Mouse (Mus musculus) neural tube, embryonic 10.5 days (tissue): ENCODE measurements around the gene Adamts12.

Experiments
- DNase-seq: peaks from one replicate; pipeline ENCODE4 v3.0.0-alpha.2; 2017; ENCODE audit warnings: low spot score; ENCODE audit errors: extremely low spot score

The Adamts12 gene

DNA sequence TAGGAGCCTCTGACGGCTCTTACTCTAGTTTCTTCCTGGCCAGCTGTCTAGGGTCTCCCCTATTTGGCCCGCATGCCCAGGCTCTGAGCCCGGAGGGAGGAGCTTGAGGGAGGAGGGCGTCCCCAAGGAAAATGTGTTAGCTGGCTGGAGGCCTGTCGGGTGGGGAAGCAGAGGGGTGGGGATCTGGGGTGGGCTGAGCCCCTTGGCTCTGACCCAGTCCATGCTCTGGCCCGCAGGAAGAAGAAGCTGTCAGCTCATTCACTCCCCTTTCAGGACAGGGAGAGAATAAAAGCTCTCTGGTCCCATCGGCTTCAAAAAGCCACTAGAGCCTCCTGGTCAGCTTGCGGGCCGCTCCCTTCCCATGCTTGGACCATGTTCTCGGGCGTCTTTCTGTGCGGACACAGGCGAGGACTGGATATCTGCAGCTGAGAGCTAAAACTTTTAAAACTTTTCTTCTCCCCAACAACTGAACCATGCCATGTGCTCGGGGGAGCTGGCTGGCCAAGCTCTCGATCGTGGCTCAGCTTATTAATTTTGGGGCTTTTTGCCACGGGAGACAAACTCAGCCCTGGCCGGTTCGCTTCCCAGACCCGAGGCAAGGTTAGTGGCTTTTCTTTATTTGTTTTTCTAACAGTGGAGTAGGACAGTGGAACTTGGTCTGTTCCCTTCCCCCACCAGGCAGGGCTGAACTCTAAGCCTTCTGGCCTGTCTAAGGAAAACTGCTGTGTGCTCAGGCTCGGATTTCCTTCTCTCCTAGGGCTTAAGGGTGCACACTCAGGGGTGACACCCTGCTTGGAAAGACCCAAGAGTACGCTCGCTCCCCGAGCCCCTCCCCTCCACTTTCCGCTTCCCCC is at the start of gene Adamts12:
Adamts12 (plus strand) TSS at position 233 of the 854 bp plus-strand sequence.
- peak; percentile 61 for DNase-seq

DNA sequence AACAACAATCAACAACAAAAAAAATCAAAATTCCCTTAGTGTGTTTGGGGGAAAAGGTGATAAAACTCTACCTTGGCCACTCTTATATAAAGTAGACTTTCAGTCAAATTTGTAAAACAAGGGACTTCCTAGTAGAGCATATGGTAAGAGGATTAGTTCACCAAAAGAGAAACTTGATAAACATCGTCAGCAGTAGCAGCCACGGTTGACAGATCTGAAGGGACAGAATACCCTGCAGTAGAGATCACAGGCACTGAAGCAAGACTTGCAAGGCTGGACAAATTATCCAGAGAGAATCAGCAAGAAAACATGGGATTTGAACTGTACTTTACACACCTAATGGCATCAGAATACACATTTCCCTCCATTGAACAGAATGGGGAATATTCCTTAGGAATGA is 49.7 kb upstream of the Adamts12 start:
- no peak for DNase-seq

DNA sequence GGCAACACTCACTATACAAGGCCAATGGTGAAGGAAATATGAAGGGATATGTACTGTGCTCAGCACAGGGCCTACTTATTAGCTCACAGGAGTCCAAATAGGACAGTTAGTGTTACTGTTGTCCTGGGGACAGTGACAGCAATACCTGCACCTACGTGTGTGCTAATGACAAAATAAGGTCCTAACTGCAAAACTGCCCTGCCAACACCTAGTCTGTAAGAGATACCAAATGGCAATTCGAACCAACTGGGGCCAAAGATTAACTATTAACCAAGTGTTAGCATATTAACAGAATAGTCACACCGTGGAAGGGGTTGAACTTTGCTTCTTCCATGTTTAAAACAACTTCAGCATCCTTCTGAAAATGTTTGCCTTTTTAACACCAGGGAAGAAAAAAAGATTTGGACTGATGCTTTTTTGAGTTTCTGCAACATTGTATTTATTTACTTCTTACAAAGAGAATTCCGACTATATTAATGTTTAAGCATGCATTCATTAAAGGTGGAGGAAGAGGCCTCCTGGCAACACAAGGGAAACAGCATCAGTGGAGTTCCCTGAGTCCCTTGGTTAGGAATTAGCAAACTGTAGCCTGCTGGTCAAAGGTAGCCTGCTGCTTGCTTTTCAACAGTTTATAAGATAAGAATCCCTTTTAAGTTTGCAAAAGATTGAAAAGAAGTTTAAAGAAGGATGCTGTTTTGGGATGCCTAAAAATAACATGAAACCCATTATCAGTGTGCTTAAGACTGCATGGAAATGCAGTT is 37.6 kb upstream of the Adamts12 start:
- DNase-seq: no peak

DNA sequence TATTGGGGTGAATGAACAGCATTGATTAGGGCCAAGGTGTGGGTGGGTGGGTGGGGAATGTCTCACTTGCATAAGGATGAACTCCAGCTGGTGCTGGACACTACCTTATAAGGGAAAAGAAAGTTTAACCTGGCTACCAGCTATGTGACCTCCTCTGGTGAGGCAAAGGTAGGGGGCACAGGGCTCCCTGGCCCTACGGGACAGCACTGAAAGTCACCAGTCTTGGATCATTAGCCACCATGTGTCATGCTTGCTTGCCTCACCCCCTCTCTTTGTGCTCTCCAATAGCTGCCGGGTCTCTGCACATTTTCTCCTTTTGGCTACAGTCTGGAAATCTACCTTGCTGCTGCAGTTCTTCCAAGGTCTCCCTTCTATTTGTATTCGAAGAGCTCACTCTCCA is 34.4 kb upstream of the Adamts12 start:
- no peak for DNase-seq

DNA sequence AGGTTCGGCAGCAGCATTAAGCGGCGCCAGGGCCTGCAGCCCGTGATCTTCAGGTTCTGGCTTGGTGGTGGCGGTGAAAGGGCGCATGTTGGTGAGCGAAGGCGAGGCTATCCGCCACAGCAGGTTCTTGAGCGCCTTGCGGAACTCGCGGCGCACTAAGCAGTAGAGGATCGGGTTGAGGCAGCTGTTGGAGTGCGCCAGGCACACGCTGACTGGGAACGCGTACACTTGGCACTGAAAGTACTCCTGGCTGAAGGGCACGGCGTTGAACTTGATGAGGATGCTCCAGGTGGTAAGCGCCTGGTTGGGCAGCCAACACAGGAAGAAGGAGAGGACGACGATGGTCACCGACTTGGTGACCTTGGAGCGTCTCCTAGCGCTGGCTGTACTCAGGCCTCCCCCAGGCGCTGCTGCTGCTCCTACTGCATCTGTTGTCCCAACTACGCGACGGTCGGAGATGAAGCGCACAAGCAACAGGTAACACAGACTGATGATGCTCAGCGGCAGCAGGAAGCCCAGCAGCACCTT is 28.6 kb upstream of the Adamts12 start:
- no peak for DNase-seq

DNA sequence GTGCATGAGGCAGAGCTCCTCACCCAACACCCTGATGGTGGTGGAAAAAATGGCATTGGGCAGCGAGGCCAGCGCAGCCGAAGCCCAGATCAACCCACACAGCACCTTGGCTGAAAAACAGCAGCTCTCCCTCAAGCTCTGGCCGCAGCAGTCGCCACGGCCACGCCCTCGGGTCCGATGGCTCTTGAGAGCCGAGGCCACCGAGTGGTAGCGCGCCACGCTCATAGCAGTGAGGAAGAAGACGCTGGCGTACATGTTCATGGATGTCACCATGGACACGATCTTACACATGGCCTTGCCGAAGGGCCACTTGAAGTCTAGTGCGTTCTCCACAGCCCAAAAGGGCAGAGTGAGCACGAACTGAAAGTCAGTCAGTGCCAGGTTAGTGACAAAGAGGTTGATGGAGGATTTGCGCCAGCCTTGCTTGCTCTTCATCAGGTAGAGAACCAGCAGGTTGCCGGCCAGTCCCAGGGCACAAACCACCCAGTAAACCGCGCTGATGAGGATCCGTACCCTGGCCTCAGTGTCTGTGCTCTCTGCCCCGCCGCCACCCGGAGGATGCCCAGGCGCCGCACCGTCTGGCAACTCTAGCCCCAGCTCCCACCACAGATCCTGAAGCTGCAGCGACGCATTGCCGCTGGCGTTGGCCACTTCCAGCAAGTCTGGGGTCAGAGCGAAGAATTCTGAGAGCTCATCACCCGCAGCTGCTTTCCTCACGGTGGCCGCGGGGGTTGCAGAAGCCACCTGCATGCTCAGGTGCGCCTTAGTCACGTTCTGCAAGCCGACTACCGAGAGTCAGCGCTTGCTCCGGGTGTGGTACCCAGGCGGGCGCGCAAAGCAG is 27.8 kb upstream of the Adamts12 start:
- peak; percentile 57 for DNase-seq

DNA sequence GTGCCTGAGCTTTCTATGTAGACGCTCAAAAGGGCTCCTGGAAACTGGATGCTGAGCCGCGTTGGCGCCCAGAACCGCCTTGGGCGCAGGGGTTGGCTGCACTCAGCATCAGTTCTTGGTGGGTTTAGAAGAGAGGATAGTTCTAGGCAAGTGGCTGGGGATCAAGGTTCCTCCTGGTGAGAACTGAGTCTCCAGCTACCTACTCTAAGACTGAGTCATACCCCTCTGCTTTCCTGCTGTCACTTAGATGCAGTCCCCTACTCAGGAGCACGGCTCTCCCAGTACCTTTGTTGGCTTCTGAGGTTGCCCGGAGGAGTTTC is 27.3 kb upstream of the Adamts12 start:
- DNase-seq: peak; percentile 47

DNA sequence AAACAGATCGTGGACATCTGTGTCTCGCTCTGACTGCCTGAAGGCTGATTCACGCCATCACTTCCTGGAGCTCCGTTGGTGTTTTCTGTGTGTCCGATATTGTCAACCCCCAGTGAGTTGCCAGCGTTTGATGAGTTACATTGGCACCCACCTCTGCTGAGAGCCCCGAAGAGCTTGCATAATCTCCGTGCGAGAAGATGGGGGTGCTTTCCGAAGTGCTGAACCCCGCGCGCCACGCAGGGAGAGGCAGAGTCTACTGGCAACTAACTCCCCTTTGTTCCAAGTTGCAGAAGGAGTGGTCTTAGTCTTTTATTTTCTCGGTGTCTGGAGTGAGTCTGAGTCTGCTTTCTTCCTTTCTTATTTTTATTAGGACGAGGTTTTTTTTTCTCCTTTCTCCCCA is 26.9 kb upstream of the Adamts12 start, which contains the start of gene Rxfp3:
Rxfp3 (minus strand) TSS at position 281 of the 400 bp plus-strand sequence.
- peak; percentile 47 for DNase-seq

DNA sequence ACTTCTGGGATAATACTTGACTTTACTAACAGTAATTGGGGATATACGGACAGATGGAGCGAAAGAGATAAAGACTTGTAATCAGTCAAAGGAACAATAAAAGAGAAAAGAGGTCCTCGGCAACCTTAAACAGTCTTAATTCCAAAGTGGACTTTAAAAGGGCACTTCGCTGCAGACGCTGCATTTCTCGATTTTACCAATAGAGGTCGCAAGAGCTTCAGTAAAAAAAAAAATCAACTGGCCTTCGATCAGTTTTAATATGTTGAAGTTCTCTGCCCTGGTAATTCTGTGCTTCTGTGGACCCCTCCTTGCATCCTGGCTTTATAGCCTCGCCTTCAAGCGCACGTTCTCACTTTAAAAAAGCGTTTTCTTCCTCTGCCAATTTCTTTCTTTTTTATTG is 26.1 kb upstream of the Adamts12 start:
- DNase-seq: peak; percentile 51

DNA sequence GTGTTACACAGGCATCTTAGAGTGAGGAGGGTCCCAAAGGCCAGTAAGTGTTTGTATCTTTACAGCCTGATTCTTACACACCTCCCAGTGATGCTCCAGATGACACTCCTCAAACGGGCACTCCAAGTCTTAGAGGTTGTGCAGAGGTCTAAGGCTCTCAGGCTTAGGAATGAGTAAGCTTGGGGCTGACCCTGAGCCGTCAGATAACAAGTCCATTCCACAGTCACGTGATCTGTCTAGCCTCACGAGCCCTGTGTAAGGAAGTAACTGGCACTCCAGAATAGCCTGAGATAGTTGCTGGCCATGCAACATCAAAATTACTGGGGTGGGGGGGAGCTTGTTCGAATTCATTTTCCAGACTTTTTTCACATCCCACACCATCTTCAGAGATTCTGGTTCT is 24.5 kb upstream of the Adamts12 start:
- no peak for DNase-seq

DNA sequence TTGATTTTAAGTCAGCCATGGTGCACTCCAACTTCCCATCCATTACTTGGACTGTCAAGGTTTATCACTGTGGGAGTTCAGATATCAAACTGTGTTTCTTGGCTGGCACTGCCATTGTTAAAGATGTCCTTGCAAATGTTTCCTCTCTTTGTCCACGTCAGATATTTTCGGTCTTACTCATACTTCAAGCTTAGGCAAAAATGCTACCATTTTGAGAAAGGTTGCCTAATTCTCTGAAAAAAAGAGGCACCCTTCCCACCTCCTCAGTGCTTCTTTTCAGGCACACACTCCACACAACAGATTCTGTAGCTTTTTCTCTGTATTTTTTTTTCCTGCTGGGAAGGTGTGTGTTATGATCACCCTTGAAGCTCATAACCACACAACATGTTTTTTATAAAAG is 23.4 kb upstream of the Adamts12 start:
- no peak for DNase-seq

DNA sequence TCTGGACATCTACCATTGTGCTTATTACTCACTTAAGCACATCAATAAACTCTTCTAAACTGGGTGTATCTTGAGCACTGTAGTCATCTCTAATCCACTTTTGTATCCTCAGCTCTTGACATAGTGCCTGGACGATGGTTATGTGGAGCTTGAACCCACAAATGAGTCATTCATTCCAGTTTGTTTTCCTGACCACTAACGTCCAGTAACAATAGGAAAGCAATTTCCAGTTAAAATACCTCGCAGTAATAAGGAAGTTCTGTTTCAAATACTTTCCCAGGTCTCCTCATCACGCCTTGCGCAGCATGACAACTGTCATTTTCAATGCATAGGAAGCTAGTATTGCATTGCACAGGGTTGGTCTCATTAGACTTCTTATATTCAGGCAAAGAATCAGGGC is 21.8 kb upstream of the Adamts12 start:
- DNase-seq: no peak

DNA sequence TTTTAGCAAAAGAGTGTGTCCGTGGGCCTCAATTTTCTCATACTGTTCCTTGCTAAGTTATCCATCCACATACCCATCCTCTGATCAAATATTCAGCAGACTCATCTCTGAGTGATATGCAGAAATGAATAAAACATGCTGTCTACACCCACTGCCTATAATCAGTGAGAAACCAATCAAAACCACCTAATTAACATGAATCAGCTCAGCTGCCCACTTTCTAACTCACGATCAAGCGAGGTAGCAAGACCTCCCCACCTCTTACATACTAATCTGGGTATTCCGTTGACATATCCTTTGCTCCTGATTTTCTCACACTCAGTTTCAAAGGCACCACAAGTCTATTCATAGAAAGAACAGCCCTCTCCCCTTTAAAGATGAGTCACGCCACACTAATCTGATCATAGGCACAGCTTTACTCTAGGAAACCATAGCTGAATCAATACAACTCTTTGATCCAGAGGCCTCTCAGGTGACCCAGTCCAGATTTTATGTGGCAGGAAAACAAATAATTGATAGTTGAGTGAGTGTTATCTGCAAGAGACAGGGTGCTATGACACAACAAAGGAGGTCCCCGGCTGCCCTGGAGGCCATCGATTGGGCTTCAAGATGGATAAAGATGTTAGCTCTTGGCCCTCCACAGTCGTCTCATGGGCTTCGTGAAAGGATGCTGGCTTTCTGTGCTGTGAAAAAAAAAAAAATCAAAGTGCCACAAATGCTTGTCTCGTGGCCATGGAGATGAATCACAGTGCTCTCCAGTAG is 10.7 kb upstream of the Adamts12 start:
- DNase-seq: no peak

DNA sequence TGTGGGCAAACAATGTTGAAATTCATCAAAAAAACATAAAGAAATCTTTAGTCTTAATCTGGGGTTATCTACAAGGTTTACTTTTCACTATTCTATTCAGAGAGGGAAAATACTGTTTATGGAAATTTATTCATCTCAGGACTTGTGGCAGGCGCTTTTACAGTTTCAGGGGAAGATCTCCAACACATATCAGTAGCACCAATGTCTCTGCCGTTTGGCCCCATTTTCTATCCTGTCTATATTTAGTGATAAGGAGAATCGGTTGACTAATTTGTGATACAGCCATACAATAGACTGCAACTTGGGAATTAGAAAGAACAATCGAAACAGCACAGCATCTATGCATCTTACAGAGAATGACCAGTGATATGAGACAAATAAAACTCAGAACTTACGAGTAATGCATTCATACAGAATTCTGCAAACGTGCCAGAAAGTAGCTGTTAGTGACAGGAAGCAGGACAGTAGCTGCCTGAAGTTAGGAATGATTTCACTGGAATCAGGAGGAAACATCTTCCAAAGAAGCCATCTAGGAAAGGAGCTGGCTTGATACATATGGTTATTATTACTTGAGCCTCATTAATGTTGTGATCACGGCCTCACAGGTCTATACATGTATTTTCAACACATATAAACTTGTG is 10.0 kb upstream of the Adamts12 start:
- no peak for DNase-seq

DNA sequence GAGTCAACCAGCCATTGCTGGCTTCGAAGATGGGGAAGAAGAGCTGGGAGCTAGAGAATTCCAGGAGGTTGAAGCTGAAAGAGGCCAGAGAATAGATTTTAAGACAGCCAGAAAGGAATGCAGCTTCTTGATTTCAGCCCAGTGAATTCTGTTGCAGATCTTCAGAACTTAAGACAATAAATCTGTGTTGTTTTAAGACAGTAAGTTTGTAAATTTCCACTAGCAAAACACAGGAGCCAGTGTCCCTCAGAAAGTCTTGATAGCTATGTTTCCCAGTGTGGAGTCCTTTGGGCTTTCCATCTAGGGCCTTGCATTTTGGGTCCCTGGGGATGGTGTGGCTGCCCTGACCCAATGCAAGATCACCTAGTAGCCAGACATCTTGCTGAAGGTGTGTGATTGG is 1.7 kb upstream of the Adamts12 start:
- no peak for DNase-seq

DNA sequence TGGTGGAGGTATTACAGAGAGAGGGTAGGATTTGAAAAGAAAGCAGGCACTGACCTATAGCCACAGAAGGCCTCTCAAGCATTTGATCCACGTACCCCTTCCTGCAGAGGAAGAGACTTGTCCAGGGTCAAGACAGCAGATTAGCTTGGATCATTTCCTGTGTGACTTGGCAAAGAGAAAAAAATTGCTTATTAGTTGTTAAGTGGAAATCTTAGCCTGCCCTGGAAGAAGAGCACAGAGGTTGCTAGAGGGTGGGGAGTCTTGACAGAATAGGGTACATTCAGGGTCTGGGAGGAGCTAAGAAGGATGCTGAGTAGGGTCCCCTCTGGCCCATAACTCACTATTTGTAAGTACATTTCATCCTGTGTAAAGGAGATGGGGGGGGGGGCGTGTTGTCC is 431 bp upstream of the Adamts12 start:
- DNase-seq: no peak

DNA sequence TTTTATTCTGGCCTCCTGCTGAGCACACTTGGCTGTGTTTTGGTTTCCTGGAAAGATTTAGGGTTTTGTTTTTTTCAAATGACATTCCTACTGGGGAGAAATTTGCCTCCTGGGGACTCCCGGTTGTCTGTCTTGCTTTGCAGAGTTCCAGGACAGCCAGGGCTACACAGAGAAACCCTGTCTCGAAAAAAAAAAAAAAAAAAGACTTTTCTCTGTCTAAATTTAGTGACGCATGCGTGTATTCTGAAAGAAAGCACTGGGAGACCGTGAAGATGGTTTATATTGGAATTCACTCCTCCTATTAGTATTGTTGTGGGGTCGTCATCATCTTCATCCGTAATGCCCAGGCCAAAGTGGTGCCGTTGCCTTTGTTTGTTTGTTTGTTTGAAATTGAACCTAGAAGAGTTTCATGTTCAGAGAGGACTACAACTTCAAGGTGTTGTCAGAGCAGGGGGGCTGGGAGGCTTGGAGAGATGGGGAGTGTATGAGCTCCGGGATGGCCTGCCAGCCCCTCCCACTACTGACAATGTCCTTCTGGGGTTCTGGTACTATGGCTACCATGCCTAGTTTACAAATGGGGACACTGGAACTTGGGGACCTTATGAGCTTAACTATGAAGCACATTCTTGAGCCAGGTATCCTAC is 1.1 kb downstream of the Adamts12 start:
- peak; percentile 27 for DNase-seq

DNA sequence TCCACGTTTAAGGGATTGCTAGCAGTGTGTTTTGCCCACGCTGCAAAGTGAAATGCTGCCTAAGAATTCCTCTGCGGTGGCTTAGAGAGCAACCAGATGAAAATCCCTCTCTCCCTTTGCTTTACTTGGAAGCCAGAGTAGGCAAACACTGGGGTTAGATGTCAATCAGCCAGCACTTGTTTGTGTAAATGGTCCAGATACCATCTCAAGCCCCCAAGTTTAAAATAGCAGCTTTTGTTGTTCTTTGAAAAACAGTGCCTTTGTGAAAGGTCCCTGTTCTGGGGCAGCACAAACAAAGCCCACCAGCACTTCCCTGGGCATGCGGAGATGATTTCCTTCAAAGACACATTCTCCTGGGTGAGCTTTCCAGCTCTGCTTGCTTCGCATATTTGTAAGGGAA is 1.7 kb downstream of the Adamts12 start:
- peak; percentile 29 for DNase-seq

DNA sequence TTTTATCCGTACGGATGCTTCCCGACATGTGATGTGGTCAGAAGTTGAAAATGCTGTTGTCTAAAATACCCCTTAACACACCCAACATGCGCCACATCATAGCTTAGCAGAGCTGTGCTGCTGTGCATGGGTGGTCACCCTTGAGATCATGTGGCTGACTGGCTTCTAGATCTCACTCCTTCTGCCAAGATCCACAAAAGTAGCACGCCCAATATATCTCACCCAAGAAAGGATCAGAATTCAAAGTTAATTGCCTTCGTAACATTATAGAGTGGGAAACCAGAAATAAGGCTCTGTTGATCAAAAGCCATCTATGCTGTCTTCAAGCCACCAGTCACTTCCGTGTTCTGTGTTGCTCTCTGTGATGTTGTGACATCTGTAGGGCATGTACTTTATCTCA is 3.3 kb downstream of the Adamts12 start:
- no peak for DNase-seq
